Mouse (Mus musculus) liver, adult 2 months (tissue): ENCODE data around the gene Hspa1b.
"Not testable (repeated sequence)": the region's sequence is repeated elsewhere in the genome, so short reads cannot be mapped to it uniquely, and the experiment has no call there.

ENCODE experiments used
- CTCF ChIP-seq: fragments of 200-500 bp; IDR thresholded peaks from 2 replicates; pipeline ENCODE4 v1.5.1; 2011; ENCODE audit warnings: low read depth, low read length, control low read depth
- POLR2A ChIP-seq: fragments of 200-500 bp; IDR thresholded peaks from 2 replicates; pipeline ENCODE4 v1.6.1; 2011; ENCODE audit warnings: low read length, control low read depth; ENCODE audit not compliant: insufficient read depth; ENCODE audit errors: extremely low read depth

- TF ChIP-seq CTCF, POLR2A: not testable (repeated sequence)
These were observed 10.1 kb downstream of the Hspa1b start for GRCm38 (mm10) chr17:34948721-34949552.
